Comparison of ENCODE assay signal across 8 mouse cellular contexts in genomic region chr4:152185137-152185509, GRCm38 (mm10). TPM values are rescaled to one million over a fixed set of nuclear protein-coding genes. Genes with fewer than 3 reads are reported as not detected.
DNase-seq lines count a peak whose midpoint lies in the region; ATAC-seq and TF ChIP-seq lines count a peak whose summit lies in the region.

No protein-coding gene starts in this region.

- H3K4me3 ChIP-seq in lung, adult 2 months (replicated peaks; ENCODE audit: extremely low read depth, low read depth, low read length) = no peak overlapping the region
- H3K4me3 ChIP-seq in embryonic fibroblast, embryonic 13.5 days (ENCODE audit: insufficient read depth, low read length) = no peak overlapping the region
- no peak overlapping the region for H3K4me3 ChIP-seq in hindbrain, embryonic 13.5 days

- intact Hi-C loops in gastrocnemius, postnatal 14 days (cut with DNase I; ENCODE audit: low total_unique reads) = no loop called here

- peak overlapping the region; percentile 97 for H3K27ac ChIP-seq in embryonic fibroblast, embryonic 13.5 days (ENCODE audit: insufficient read depth, low read length)
- peak overlapping the region; percentile 76 for H3K27ac ChIP-seq in hindbrain, embryonic 13.5 days

- TF ChIP-seq CTCF in lung, adult 2 months (IDR thresholded peaks at IDR 0.05; ENCODE audit: insufficient read depth, low read length) = peak; percentile 30; the same call in 1 of the 2 replicates
- no peak for TF ChIP-seq CTCF in embryonic fibroblast, embryonic 13.5 days (IDR thresholded peaks at IDR 0.05; ENCODE audit: borderline replicate concordance, insufficient read depth, low read length)

- TF ChIP-seq POLR2A in lung, adult 2 months (IDR thresholded peaks at IDR 0.05; ENCODE audit: borderline replicate concordance, extremely low read depth, low read depth, low read length) = no peak
- peak; percentile 65 for TF ChIP-seq POLR2A in embryonic fibroblast, embryonic 13.5 days (IDR thresholded peaks at IDR 0.05; ENCODE audit: low read depth, low read length)

- 0 out of 2 replicates have a peak, but pooled peaks cover 4% of the 10 kb centered on the region for H3K36me3 ChIP-seq in hindbrain, embryonic 13.5 days

- 0 out of 2 replicates have a peak, but pooled peaks cover 3% of the 10 kb centered on the region for H3K27me3 ChIP-seq in hindbrain, embryonic 13.5 days

- H3K9me3 ChIP-seq in hindbrain, embryonic 13.5 days = no peaks in the 10 kb centered on the region

- peak overlapping the region; percentile 40 for H3K4me2 ChIP-seq in hindbrain, embryonic 13.5 days

- H3K9ac ChIP-seq in hindbrain, embryonic 13.5 days = peak overlapping the region; percentile 58

- ATAC-seq in hindbrain, embryonic 13.5 days (ENCODE audit: low FRiP score) = peak; percentile 60

- peaks cover 22% of the 10 kb centered on the region for H3K4me1 ChIP-seq in lung, adult 2 months (ENCODE audit: control insufficient read depth, insufficient read depth, low read length)
- H3K4me1 ChIP-seq in embryonic fibroblast, embryonic 13.5 days (ENCODE audit: control insufficient read depth, insufficient read depth, low read length) = peaks cover 7% of the 10 kb centered on the region
- H3K4me1 ChIP-seq in hindbrain, embryonic 13.5 days (replicated peaks) = peaks cover 44% of the 10 kb centered on the region

- 7% methylated on average over 3 of the region's 3 CpGs for WGBS in lung, adult 2 months
- 5% methylated on average over 3 of the region's 3 CpGs for WGBS in hindbrain, embryonic 13.5 days

- no peak for DNase-seq in lung, adult 2 months
- no peak for DNase-seq in lung, postnatal 25 days (ENCODE audit: low spot score)
- DNase-seq in lung, postnatal 36 days = peak; percentile 61
- no peak for DNase-seq in right cerebral cortex, postnatal 25 days
- DNase-seq in gastrocnemius, postnatal 14 days = no peak
- DNase-seq in gastrocnemius, postnatal 10 days = no peak

RNA-seq across cellular contexts. Expression of gene Acot7, which starts 7.2 kb away (rescaled TPM):
- polyA plus RNA-seq in lung, adult 2 months (2012; rRNA removed) = 118 and 125 TPM in 2 replicates
- 79.9 and 108 TPM in 2 replicates for polyA plus RNA-seq in embryonic fibroblast, embryonic 13.5 days (2011; ENCODE audit: insufficient read length, low read depth, missing spikeins)
- 269 and 299 TPM in 2 replicates for polyA plus RNA-seq in hindbrain, embryonic 13.5 days (2015; fragmentation: Nextera tagmentation; extraction: Ambion mirVana)
- 10 to 100 TPM; 12.5 to 13.2 TPM for total RNA-seq in gastrocnemius, postnatal 14 days (2021)
- total RNA-seq in gastrocnemius, postnatal 10 days (2021) = 10 to 100 TPM; 11.9 to 14.1 TPM

RNA-seq across cellular contexts. Expression of gene Hes2, which starts 26.5 kb away (rescaled TPM):
- polyA plus RNA-seq in lung, adult 2 months (2012; rRNA removed) = 5.4 and 6.2 TPM in 2 replicates
- polyA plus RNA-seq in embryonic fibroblast, embryonic 13.5 days (2011; ENCODE audit: insufficient read length, low read depth, missing spikeins) = not detected in 2 replicates
- polyA plus RNA-seq in hindbrain, embryonic 13.5 days (2015; fragmentation: Nextera tagmentation; extraction: Ambion mirVana) = 0.34 and 1.8 TPM in 2 replicates
- total RNA-seq in gastrocnemius, postnatal 14 days (2021) = not detected
- total RNA-seq in gastrocnemius, postnatal 10 days (2021) = not detected

RNA-seq across cellular contexts. Expression of gene Espn, which starts 33.0 kb away (rescaled TPM):
- polyA plus RNA-seq in lung, adult 2 months (2012; rRNA removed) = 9.8 and 16.3 TPM in 2 replicates
- polyA plus RNA-seq in embryonic fibroblast, embryonic 13.5 days (2011; ENCODE audit: insufficient read length, low read depth, missing spikeins) = 0.56 and 0.68 TPM in 2 replicates
- 0.09 and 0.22 TPM in 2 replicates for polyA plus RNA-seq in hindbrain, embryonic 13.5 days (2015; fragmentation: Nextera tagmentation; extraction: Ambion mirVana)
- under 1 TPM; 0.58 to 0.90 TPM for total RNA-seq in gastrocnemius, postnatal 14 days (2021)
- total RNA-seq in gastrocnemius, postnatal 10 days (2021) = 1 to 10 TPM; 1.1 to 1.2 TPM
